Mouse (Mus musculus): ENCODE data around the gene Atp13a5.

- TF ChIP-seq POLR2A (IDR thresholded peaks at IDR 0.05; ENCODE audit: control insufficient read depth in 1 of 2, insufficient read depth in 1 of 2, low read depth in 1 of 2, low read length in 2 of 2, poor library complexity in 1 of 2) (no peak), NRF1 (IDR thresholded peaks at IDR 0.05; ENCODE audit: insufficient read depth, low read depth, low read length, poor library complexity, severe bottlenecking) (no peak), MAZ (IDR thresholded peaks at IDR 0.05; ENCODE audit: low read depth, low read length) (no peak), MXI1 (IDR thresholded peaks at IDR 0.05; ENCODE audit: low read depth, low read length) (no peak), CTCF (IDR thresholded peaks at IDR 0.05 in 2 of 3, conservative IDR thresholded peaks at IDR 0.05 in 1 of 3; ENCODE audit: control insufficient read depth in 1 of 3, insufficient read depth in 1 of 3, low read depth in 2 of 3, low read length in 3 of 3, poor library complexity in 1 of 3, severe bottlenecking in 1 of 3) (no peak), GATA1 (IDR thresholded peaks at IDR 0.05; ENCODE audit: low read depth, low read length) (no peak), HCFC1 (IDR thresholded peaks at IDR 0.05; ENCODE audit: low read depth, low read length) (no peak), CHD2 (IDR thresholded peaks at IDR 0.05; ENCODE audit: low read length) (no peak), USF1 (IDR thresholded peaks at IDR 0.05; ENCODE audit: low read depth, low read length) (no peak), TCF12 (IDR thresholded peaks at IDR 0.05; ENCODE audit: low read depth, low read length) (no peak)
Measured at GRCm38 (mm10) chr16:29205581-29205980, 173.0 kb downstream of the Atp13a5 start.

Measured in MEL (cell line).